Mouse (Mus musculus) forebrain, embryonic 13.5 days (tissue): ENCODE results near the gene Kprp. TPM values are rescaled to one million over a fixed set of nuclear protein-coding genes. Genes with fewer than 3 reads are reported as not detected.
"Not testable (repeated sequence)": the region's sequence is repeated elsewhere in the genome, so short reads cannot be mapped to it uniquely, and the experiment has no call there.

ENCODE experiments used
- ATAC-seq: fragments of 200-750 bp; cut with Nextera tagmentation; 2 replicates; pipeline ENCODE4 v1.8.0; 2017
- H3K27ac ChIP-seq: fragments of 300-500 bp; sonication (generic); 2 replicates; pipeline ENCODE4 v1.5.1; 2015; ENCODE audit warnings: inconsistent platforms, mild to moderate bottlenecking, moderate library complexity
- H3K27me3 ChIP-seq: fragments of 300-500 bp; sonication (generic); 2 replicates; pipeline ENCODE4 v1.6.1; 2015; ENCODE audit warnings: mild to moderate bottlenecking, inconsistent platforms
- H3K36me3 ChIP-seq: fragments of 300-500 bp; sonication (generic); 2 replicates; pipeline ENCODE4 v1.6.1; 2015; ENCODE audit warnings: mild to moderate bottlenecking, inconsistent platforms; ENCODE audit not compliant: poor library complexity, severe bottlenecking
- H3K4me1 ChIP-seq: fragments of 300-500 bp; sonication (generic); 2 replicates; pipeline ENCODE4 v1.6.1; 2015; ENCODE audit warnings: inconsistent platforms
- H3K4me2 ChIP-seq: fragments of 300-500 bp; sonication (generic); 2 replicates; pipeline ENCODE4 v1.6.1; 2015; ENCODE audit warnings: inconsistent platforms, mild to moderate bottlenecking, moderate library complexity
- H3K4me3 ChIP-seq: fragments of 300-500 bp; sonication (generic); 2 replicates; pipeline ENCODE4 v1.5.1; 2015; ENCODE audit warnings: mild to moderate bottlenecking, inconsistent platforms
- H3K9ac ChIP-seq: fragments of 300-500 bp; sonication (generic); 2 replicates; pipeline ENCODE4 v1.6.1; 2015; ENCODE audit warnings: mild to moderate bottlenecking, inconsistent platforms
- H3K9me3 ChIP-seq: fragments of 300-500 bp; sonication (generic); replicated peaks from 2 replicates; pipeline ENCODE4 v1.6.1; 2016; ENCODE audit warnings: inconsistent platforms
- WGBS: fragments of 180-500 bp; shearing (Covaris S2); methylation state at CpG from one replicate; pipeline ENCODE4 v1.1.7; 2015; 5-methylcytosine and 5-hydroxymethylcytosine counted together
- polyA plus RNA-seq: library from polyadenylated mRNA; unstranded; fragments of >200 nt; fragmentation: Nextera tagmentation; extraction: Ambion mirVana; gene quantifications from 2 replicates; pipeline ENCODE4 v1.2.1, GENCODE M21; 2015

The Kprp gene
- polyA plus RNA-seq = not detected in 2 replicates

DNA sequence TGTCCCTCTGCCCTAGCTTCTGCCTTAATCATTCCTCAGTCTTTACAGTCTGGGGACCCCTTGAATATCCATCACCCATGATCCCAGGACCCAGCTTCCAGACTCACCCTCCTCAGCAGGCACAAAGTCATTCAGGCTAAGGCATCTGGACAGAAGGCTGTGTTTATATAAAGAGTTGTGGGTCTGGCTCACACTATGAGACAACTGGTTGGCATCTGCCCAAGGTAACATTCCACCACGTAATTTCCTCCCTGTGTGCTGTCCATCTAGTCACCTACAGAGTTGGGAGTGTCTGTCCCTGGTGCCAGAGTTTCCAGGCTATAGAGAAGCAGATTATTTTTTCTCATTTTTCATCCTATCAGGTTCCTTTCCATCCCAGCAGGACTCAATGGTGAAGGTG is at the start of gene Kprp:
Gene Kprp (minus strand): TSS at position 140 of the 400 bp plus-strand sequence.
- 50% methylated on average over 1 of the region's 1 CpGs for WGBS
- ATAC-seq = no peak
- Histone ChIP-seq H3K9ac (no peak within 1 kb of the TSS), H3K4me2 (no peak within 1 kb of the TSS), H3K27me3 (no peaks in the 10 kb centered on the region), H3K36me3 (no peaks in the 10 kb centered on the region), H3K27ac (no peak within 1 kb of the TSS), H3K4me1 (no peaks in the 10 kb centered on the region), H3K9me3 (no peaks in the 10 kb centered on the region), H3K4me3 (no peak within 1 kb of the TSS)

- Histone ChIP-seq H3K9me3 (no peaks in the 10 kb centered on the region), H3K4me1 (no peaks in the 10 kb centered on the region), H3K27ac (no peak overlapping the region), H3K4me2 (no peak overlapping the region), H3K9ac (no peak overlapping the region), H3K4me3 (no peak overlapping the region), H3K27me3 (no peaks in the 10 kb centered on the region), H3K36me3 (no peaks in the 10 kb centered on the region)
- 90% methylated on average over 3 of the region's 3 CpGs for WGBS
- no peak for ATAC-seq
These were observed 47.1 kb upstream of the Kprp start for GRCm38 (mm10) chr3:92874180-92874579.

DNA sequence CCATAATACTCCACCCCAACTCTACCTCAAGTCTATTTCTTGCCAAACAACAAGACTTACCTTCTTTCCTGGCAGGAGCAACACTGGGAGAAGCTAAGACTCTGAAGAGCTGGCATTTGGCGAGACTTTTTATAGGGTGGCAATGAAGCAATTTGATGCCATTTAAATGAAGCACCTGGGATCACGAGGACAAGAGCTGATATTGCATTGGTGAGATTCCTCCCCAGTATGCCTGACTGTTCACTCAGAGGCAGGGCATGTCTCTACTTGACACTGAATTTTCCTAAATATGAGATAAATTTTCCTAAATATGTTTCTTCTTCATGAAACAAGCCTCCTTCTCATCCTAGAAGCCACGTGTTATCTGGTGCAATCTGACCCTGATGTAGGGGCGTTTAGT is 43.1 kb upstream of the Kprp start, which contains the start of gene 2310050C09Rik:
Gene 2310050C09Rik (minus strand): TSS at position 101 of the 400 bp plus-strand sequence.
- Histone ChIP-seq H3K36me3 (no peaks in the 10 kb centered on the region), H3K27ac (no peak within 1 kb of the TSS), H3K4me2 (no peak within 1 kb of the TSS), H3K27me3 (no peaks in the 10 kb centered on the region), H3K4me1 (no peaks in the 10 kb centered on the region), H3K4me3 (no peak within 1 kb of the TSS), H3K9ac (no peak within 1 kb of the TSS), H3K9me3 (no peaks in the 10 kb centered on the region)
- 83% methylated on average over 4 of the region's 4 CpGs for WGBS
- no peak for ATAC-seq

DNA sequence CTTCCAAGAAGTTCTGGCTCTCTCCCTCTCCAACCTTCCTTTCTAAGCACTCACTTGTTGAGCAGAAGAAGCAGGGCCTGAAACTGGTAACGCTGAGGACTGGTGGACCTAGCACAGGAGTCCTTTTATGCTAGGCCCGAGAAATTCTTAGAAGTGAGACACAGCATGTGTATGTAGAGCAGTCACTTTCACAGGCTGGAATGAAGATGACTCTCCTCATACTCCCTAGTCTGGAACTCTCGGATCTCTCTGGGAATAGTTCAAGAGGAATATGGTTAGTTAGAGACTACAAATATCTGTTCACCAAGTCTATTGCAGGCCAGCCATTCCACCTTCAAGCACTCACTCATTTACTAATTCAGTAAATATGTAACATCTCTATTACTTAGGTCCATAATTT is 24.1 kb upstream of the Kprp start, which contains the start of gene Lce1l:
Gene Lce1l (minus strand): TSS at position 101 of the 400 bp plus-strand sequence.
- no peak for ATAC-seq
- H3K9ac ChIP-seq = no peak within 1 kb of the TSS
- H3K4me1 ChIP-seq = no peaks in the 10 kb centered on the region
- H3K9me3 ChIP-seq = no peaks in the 10 kb centered on the region
- no peak within 1 kb of the TSS for H3K4me2 ChIP-seq
- no peak within 1 kb of the TSS for H3K4me3 ChIP-seq
- no peaks in the 10 kb centered on the region for H3K27me3 ChIP-seq
- no peak within 1 kb of the TSS for H3K27ac ChIP-seq
- no peaks in the 10 kb centered on the region for H3K36me3 ChIP-seq
- WGBS = 89% methylated on average over 3 of the region's 3 CpGs

- H3K27ac ChIP-seq = no peak overlapping the region
- ATAC-seq = no peak
- H3K36me3 ChIP-seq = no peaks in the 10 kb centered on the region
- no peak overlapping the region for H3K9ac ChIP-seq
- H3K4me1 ChIP-seq = no peaks in the 10 kb centered on the region
- H3K27me3 ChIP-seq = no peaks in the 10 kb centered on the region
- H3K4me2 ChIP-seq = no peak overlapping the region
- H3K9me3 ChIP-seq = no peaks in the 10 kb centered on the region
- no peak overlapping the region for H3K4me3 ChIP-seq
- WGBS = 35% methylated on average over 1 of the region's 1 CpGs
These were observed 1.2 kb downstream of the Kprp start for GRCm38 (mm10) chr3:92825808-92826207.

GRCm38 (mm10) chr3:92816036-92816435 is 11.0 kb downstream of the Kprp start:
- H3K9ac ChIP-seq, H3K27me3 ChIP-seq, H3K4me2 ChIP-seq, H3K36me3 ChIP-seq, H3K27ac ChIP-seq, H3K4me1 ChIP-seq, ATAC-seq, H3K9me3 ChIP-seq, H3K4me3 ChIP-seq: not testable (repeated sequence)
- WGBS = 94% methylated on average over 2 of the region's 2 CpGs

GRCm38 (mm10) chr3:92815581-92815980 is 11.5 kb downstream of the Kprp start:
- Histone ChIP-seq H3K9me3 (no peaks in the 10 kb centered on the region), H3K27me3 (no peaks in the 10 kb centered on the region), H3K4me2 (no peak overlapping the region), H3K9ac (no peak overlapping the region), H3K27ac (no peak overlapping the region), H3K4me1 (no peaks in the 10 kb centered on the region), H3K4me3 (no peak overlapping the region), H3K36me3 (no peaks in the 10 kb centered on the region)
- 95% methylated on average over 3 of the region's 3 CpGs for WGBS
- no peak for ATAC-seq

DNA sequence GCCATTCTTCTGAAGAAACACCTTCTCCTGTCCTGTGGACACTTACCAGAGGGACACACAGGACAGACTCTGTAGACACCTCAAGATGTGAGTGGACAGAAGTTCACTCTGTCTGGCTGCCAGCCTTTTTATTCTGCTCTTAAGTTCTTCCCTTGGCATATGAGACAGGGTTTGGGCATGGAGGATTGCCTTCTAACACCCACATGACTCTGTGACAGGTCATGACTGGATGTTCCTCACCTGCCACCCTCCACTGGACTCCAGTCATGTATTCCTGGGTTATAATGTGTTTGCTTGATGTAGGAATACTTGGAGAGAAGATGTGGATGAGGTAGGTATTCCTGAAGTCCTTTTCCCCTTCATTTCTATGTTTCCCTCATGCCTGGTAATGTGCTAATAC is 19.3 kb downstream of the Kprp start, which contains the start of gene Lce1k:
Gene Lce1k (minus strand): TSS at position 101 of the 400 bp plus-strand sequence.
- no peak within 1 kb of the TSS for H3K27ac ChIP-seq
- H3K27me3 ChIP-seq = no peaks in the 10 kb centered on the region
- no peaks in the 10 kb centered on the region for H3K36me3 ChIP-seq
- no peak within 1 kb of the TSS for H3K9ac ChIP-seq
- no peak for ATAC-seq
- H3K4me3 ChIP-seq = no peak within 1 kb of the TSS
- no peak within 1 kb of the TSS for H3K4me2 ChIP-seq
- H3K4me1 ChIP-seq = no peaks in the 10 kb centered on the region
- no peaks in the 10 kb centered on the region for H3K9me3 ChIP-seq

DNA sequence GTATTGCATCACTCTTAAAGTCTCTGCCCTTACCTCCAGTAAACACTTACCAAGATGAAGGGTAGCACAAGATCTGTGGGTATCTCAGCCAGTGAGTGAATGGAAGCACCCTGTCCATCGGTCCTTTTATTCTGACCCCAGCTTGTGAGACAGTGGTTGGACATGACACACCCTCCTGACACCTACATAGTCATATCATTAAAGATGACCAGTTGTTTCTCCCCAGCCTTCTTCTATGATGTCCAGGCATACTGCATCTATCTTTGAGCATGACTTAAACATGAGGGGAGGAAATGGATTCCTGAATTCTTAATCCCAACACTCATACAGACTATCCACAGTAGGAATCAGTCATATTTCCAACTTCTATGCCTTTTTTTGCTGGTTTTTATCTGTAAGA is 36.6 kb downstream of the Kprp start, which contains the start of gene Lce1j:
Gene Lce1j (minus strand): TSS at position 101 of the 400 bp plus-strand sequence.
- no peaks in the 10 kb centered on the region for H3K9me3 ChIP-seq
- no peaks in the 10 kb centered on the region for H3K27me3 ChIP-seq
- no peak within 1 kb of the TSS for H3K9ac ChIP-seq
- no peak within 1 kb of the TSS for H3K4me3 ChIP-seq
- WGBS = 93% methylated on average over 1 of the region's 1 CpGs
- H3K36me3 ChIP-seq = no peaks in the 10 kb centered on the region
- H3K27ac ChIP-seq = no peak within 1 kb of the TSS
- no peak within 1 kb of the TSS for H3K4me2 ChIP-seq
- H3K4me1 ChIP-seq = no peaks in the 10 kb centered on the region
- ATAC-seq = no peak

GRCm38 (mm10) chr3:92778799-92779198 is 48.2 kb downstream of the Kprp start, which contains the start of gene Lce1i:
Gene Lce1i (minus strand): TSS chr3:92778899.
- Histone ChIP-seq H3K27ac (no peak within 1 kb of the TSS), H3K4me3 (no peak within 1 kb of the TSS), H3K27me3 (no peaks in the 10 kb centered on the region), H3K4me1 (no peaks in the 10 kb centered on the region), H3K36me3 (no peaks in the 10 kb centered on the region), H3K9me3 (no peaks in the 10 kb centered on the region), H3K9ac (no peak within 1 kb of the TSS), H3K4me2 (no peak within 1 kb of the TSS)
- ATAC-seq = no peak
- 89% methylated on average over 1 of the region's 1 CpGs for WGBS

Other genes starting within 250 kb of the Kprp start
- not detected in 2 replicates for gene Smcp, start 238.2 kb downstream of the Kprp start, polyA plus RNA-seq
- gene 2210017I01Rik, start 219.8 kb downstream of the Kprp start, polyA plus RNA-seq = not detected in 2 replicates
- not detected in 2 replicates for gene Lce6a, start 205.6 kb downstream of the Kprp start, polyA plus RNA-seq
- gene Lce1a1, start 178.9 kb downstream of the Kprp start, polyA plus RNA-seq = not detected in 2 replicates
- gene Lce1b, start 170.3 kb downstream of the Kprp start, polyA plus RNA-seq = not detected in 2 replicates
- not detected in 2 replicates for gene Lce1a2, start 156.9 kb downstream of the Kprp start, polyA plus RNA-seq
- gene Lce1c, start 148.0 kb downstream of the Kprp start, polyA plus RNA-seq = not detected in 2 replicates
- gene Lce1d, start 140.0 kb downstream of the Kprp start, polyA plus RNA-seq = not detected in 2 replicates
- not detected in 2 replicates for gene Lce1e, start 118.2 kb downstream of the Kprp start, polyA plus RNA-seq
- gene Lce1f, start 106.9 kb downstream of the Kprp start, polyA plus RNA-seq = not detected in 2 replicates
- not detected in 2 replicates for gene Gm38119, start 88.2 kb downstream of the Kprp start, polyA plus RNA-seq
- not detected in 2 replicates for gene Lce1g, start 74.9 kb downstream of the Kprp start, polyA plus RNA-seq
- gene Lce1h, start 62.2 kb downstream of the Kprp start, polyA plus RNA-seq = not detected in 2 replicates
- not detected in 2 replicates for gene Lce1i, start 48.3 kb downstream of the Kprp start, polyA plus RNA-seq
- gene Lce1j, start 36.7 kb downstream of the Kprp start, polyA plus RNA-seq = not detected in 2 replicates
- not detected in 2 replicates for gene Lce1k, start 19.4 kb downstream of the Kprp start, polyA plus RNA-seq
- gene Lce1l, start 24.0 kb upstream of the Kprp start, polyA plus RNA-seq = not detected in 2 replicates
- not detected in 2 replicates for gene 2310050C09Rik, start 43.0 kb upstream of the Kprp start, polyA plus RNA-seq
- gene Lce3a, start 99.0 kb upstream of the Kprp start, polyA plus RNA-seq = not detected in 2 replicates
- gene Lce3b, start 105.7 kb upstream of the Kprp start, polyA plus RNA-seq = not detected in 2 replicates
- not detected in 2 replicates for gene Lce3c, start 117.2 kb upstream of the Kprp start, polyA plus RNA-seq
- not detected in 2 replicates for gene Lce3d, start 130.1 kb upstream of the Kprp start, polyA plus RNA-seq
- gene Lce3e, start 139.8 kb upstream of the Kprp start, polyA plus RNA-seq = not detected in 2 replicates
- gene Lce3f, start 165.0 kb upstream of the Kprp start, polyA plus RNA-seq = not detected in 2 replicates
- not detected in 2 replicates for gene Crct1, start 188.4 kb upstream of the Kprp start, polyA plus RNA-seq
- not detected in 2 replicates for gene Lce1m, start 191.8 kb upstream of the Kprp start, polyA plus RNA-seq
- not detected in 2 replicates for gene Gm4858, start 241.6 kb upstream of the Kprp start, polyA plus RNA-seq